Mouse (Mus musculus) urinary bladder, postnatal 25 days (tissue): Measurements from ENCODE around the gene Olfr924.
"Not testable (repeated sequence)": the region's sequence is repeated elsewhere in the genome, so short reads cannot be mapped to it uniquely, and the experiment has no call there.

Experiments used
- DNase-seq: peaks from one replicate; pipeline ENCODE4 v3.0.0; 2022; ENCODE audit warnings: low spot score

The Olfr924 gene

GRCm38 (mm10) chr9:38844149-38844548 lies at the start of gene Olfr924:
Gene Olfr924, plus strand, starts transcription at chr9:38844449.
- no peak for DNase-seq

- no peak for DNase-seq
These were observed 38.6 kb upstream of the Olfr924 start for GRCm38 (mm10) chr9:38805696-38806095.

- no peak for DNase-seq
These were observed 29.9 kb upstream of the Olfr924 start, which contains the start of gene Olfr922 for GRCm38 (mm10) chr9:38814314-38814713. Gene Olfr922, plus strand, starts transcription at chr9:38814614.

DNA sequence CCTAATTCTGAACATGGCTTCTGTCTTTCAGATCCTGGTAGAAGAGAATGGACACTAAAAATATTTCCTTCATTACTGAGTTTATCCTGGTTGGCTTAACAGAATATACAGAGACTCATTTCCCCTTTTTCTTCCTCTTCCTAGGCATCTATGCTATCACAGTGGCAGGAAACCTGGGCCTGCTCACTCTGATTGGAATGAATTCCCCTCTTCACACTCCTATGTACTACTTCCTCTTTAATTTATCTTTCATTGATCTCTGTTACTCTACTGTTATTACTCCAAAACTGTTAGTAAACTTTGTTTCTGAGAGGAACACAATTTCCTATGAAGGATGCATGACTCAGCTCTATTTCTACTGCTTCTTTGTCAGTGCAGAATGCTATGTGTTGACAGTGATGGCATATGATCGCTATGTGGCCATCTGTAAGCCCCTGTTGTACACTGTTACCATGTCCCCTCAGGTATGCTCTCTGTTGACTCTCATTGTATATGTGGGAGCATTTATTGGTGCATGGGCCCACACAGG lies 28.7 kb upstream of the Olfr924 start:
- no peak for DNase-seq

DNA sequence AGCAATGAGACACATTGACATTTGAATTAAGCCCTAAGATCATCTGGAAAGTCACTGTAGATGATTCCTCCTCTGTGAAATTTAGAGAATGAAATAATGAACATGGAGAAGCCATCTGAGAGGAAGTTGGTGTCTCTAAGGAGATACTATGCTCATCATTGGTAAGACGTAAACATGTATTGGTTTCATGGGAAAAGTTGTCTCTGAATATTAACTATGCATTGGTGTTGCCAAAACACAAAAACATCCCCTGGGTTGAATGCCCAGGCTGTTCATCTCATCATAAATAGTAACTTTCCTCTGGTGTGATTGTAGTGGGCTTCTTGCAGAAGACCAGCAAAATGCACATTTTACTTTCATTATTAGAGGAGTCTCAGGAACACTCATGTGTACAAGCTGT lies 18.0 kb upstream of the Olfr924 start, which contains the start of gene Olfr923:
Gene Olfr923, plus strand, starts transcription at position 301 of the 400 bp plus-strand sequence.
- no peak for DNase-seq

GRCm38 (mm10) chr9:38833027-38833426 lies 11.2 kb upstream of the Olfr924 start:
- no peak for DNase-seq

DNA sequence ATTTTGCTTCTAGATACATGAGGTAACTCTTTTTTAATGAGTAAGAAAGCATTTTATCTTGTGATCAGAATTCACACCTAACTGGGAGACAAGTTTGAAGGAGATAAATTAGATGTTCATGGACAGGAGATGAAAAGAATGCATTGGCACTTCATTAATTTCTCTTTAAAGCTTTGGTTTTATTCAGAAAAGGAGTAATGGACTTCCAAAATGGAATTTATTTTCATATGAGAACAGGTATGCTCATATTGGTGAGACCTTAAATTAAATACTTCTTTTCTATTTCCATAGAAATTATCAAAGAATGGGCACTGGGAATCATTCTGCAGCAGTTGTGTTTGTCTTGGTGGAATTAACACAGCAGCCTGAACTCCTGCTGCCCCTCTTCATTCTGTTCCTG lies 10.5 kb downstream of the Olfr924 start, which contains the start of gene Olfr26:
Gene Olfr26, plus strand, starts transcription at position 301 of the 400 bp plus-strand sequence.
- DNase-seq = no peak

- not testable (repeated sequence) for DNase-seq
These were observed 30.6 kb downstream of the Olfr924 start for GRCm38 (mm10) chr9:38874880-38875279.

DNA sequence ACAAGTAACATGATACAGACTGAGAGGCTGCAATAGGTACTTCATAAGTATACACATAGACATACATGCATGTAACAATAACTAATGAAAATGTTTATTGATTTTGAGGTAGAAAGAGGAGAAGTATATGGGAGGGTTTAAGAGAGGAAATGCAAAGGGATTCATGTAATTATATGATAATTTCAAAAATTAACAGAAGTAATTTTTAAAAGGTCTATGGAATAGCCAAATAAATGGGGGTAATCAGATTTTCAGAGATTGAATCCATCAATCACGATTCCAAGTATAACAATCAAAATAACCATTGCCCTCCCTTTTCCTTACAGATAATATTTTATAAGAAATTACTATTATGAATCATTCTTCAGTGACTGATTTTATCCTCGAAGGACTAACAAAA lies 32.6 kb downstream of the Olfr924 start, which contains the start of gene Olfr926:
Gene Olfr926, plus strand, starts transcription at position 301 of the 400 bp plus-strand sequence.
- DNase-seq = no peak
